Mouse (Mus musculus) heart, postnatal 10 days (tissue): Measurements from ENCODE around the gene Sesn1. TPM values are rescaled to one million over a fixed set of nuclear protein-coding genes. Genes with fewer than 3 reads are reported as not detected.

Source experiments
- DNase-seq, 2 experiments: peaks; one replicate each; pipeline ENCODE4 v3.0.0; 2021
- intact Hi-C: fragments of 180-260 bp; cut with DNase I; formaldehyde crosslinking; loops from one replicate; pipeline ENCODE4 v1.15.1; 2025
- total RNA-seq, 2 experiments: library from RNA; stranded (reverse); gene quantifications; 2 replicates each; pipeline ENCODE4 v1.2.3; 2021

Sesn1 gene
- total RNA-seq, 2 experiments from 2014 or later: 52.8 to 110 TPM

GRCm38 (mm10) chr10:41866069-41866837 is 56.5 kb downstream of the Sesn1 start:
- DNase-seq: peak; percentile 62 to 67
- intact Hi-C loops: no loop called here

- DNase-seq: no peak
- intact Hi-C loops: no loop called here
Observed at GRCm38 (mm10) chr10:41866838-41867154, 57.1 kb downstream of the Sesn1 start.

- DNase-seq: no peak
- intact Hi-C loops: no loop called here
Observed at GRCm38 (mm10) chr10:41867956-41868355, 58.2 kb downstream of the Sesn1 start.

GRCm38 (mm10) chr10:41870101-41870500 is 60.4 kb downstream of the Sesn1 start:
- intact Hi-C loops: no loop called here
- DNase-seq: no peak

DNA sequence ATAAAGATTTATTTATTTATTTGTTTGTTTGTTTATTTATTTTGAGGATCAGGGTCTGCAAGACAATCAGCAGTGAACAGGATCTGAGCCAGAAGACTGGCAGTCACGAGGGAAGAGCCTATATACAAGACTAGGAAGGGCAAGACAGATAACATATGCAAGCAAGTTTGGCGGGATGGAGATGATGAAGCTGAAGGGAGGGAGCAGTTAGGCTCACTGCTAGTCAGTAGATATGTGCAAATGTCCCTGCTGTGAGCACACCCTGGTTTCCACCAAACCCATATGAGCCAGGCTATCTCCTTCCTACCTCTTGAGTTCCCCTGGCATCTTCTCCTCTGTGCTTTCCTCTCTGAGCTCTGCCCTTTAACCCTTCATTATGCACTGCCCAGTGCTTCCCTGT is 61.8 kb downstream of the Sesn1 start:
- DNase-seq: no peak
- intact Hi-C loops: no loop called here

- intact Hi-C loops: no loop called here
- DNase-seq: no peak
Observed at GRCm38 (mm10) chr10:41875624-41876023, 65.9 kb downstream of the Sesn1 start.

DNA sequence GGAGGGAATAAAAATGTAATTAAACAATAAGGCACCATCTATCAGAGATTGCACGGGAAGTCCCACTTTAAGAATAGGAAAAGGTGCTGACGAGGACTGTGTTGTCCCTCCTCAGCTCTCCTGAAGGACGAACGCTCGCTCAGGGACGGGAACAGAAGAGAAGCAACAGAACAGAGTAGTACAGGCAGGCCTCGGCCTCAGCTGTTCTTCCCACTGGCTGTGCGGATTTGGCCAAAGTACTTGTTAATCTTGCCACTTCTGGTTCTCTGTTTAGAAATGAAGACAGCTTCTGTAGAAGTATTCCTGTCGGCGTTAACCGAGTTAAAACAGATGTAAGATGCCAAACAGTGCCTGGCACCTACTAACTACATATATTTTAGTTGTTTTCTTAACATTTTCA is 68.6 kb downstream of the Sesn1 start:
- intact Hi-C loops: no loop called here
- no peak for DNase-seq

DNA sequence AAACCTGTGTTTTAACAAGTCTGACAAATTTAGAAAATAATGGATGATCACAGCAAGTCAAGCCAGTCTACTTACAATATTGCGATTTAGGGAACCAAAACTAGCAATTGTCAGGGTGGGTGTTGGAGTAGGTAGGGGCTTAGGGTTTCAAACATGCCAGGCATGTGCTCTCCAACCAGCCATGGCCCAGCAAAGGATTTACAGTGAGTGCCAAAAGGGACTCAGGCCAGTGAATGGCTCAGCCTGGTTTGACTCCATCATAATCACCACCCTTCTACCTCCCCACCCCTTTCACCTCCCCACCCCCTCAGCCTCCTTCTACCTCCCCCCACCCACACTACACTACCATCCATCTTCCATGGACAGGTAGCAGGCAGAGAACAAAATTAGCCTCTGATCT is 69.9 kb downstream of the Sesn1 start:
- intact Hi-C loops: no loop called here
- no peak for DNase-seq

- intact Hi-C loops: no loop called here
- DNase-seq: no peak
Observed at GRCm38 (mm10) chr10:41880206-41880605, 70.5 kb downstream of the Sesn1 start.

- DNase-seq: no peak
- intact Hi-C loops: no loop called here
Observed at GRCm38 (mm10) chr10:41880777-41881176, 71.0 kb downstream of the Sesn1 start.

DNA sequence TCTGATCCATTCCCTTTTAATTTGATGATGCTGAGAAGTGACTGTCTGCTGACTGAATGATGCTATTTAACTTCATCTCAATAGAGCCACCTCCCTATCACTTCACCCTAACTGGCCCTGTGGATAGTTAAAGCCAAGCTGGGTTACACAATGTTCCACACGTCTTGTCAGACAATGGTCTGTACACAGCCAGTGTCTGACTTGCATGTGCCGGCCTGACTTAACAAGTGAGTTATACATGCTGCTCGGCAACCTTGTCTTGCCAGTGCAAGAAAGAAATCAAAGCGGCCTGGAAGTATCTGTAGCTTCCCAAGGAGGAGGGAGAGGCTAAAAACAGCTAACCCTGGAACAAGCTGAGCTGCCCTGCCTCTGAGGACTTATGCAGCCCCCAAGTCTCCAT is 71.7 kb downstream of the Sesn1 start:
- no peak for DNase-seq
- intact Hi-C loops: no loop called here

- no peak for DNase-seq
- intact Hi-C loops: no loop called here
Observed at GRCm38 (mm10) chr10:41883741-41884575, 74.2 kb downstream of the Sesn1 start.

- intact Hi-C loops: loop anchor here (5.0 kb wide), 2 partner anchors 55 to 75 kb away; no protein-coding TSS in a partner anchor
- peak; percentile 98 for DNase-seq
Observed at GRCm38 (mm10) chr10:41887080-41887821, 77.5 kb downstream of the Sesn1 start.

DNA sequence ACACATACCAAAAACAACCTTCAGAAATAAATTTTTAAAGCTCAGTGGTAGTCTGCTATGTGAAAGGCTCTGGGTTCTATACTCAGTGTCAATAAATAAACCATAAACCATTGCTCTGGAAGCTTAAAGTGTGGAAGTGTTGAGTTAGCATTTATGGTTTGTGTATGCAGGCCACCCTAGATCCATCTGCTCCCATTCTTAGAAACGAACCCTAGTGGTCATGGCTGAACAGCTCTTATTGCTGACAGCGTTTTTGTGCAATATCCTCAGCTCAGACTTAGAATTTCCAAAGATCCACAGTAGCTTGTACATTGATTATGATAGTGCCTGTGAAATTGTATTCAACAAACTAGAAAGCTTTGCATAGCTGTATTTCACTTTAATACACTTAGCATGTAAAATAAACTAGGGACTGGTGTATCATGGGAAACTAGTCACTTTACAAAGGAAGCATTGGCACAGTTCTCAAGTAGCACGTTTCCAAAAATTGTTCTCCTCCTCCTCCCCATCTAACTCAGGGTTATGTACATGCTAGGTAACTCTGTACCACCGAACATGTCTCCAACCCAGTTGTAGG is 78.7 kb downstream of the Sesn1 start:
- peak; percentile 55 for DNase-seq
- intact Hi-C loops: loop anchor here (2.0 to 5.0 kb wide), 3 partner anchors 46 to 76 kb away; no protein-coding TSS in a partner anchor

DNA sequence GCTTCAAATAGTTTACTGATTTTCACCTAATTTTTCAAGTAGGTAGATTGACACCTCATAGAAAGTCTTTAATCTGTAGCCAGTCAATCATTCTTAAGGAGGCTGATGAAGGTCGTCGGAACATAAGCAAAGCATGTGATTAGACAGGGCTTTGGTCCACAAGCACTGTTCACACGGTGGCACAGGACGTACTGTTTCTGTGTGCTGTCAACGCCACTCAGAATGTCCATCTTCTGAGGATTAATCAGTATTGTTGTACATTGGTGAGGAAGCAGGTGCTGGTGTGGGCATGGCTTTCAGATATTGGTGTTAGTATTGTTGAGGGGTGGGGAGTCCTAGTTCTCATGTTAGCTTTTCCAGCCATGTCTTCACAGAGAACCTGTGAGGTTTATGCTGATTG is 79.8 kb downstream of the Sesn1 start:
- intact Hi-C loops: loop anchor here (2.0 to 5.0 kb wide), 3 partner anchors 45 to 77 kb away; no protein-coding TSS in a partner anchor
- peak in 1 of 2 experiments; percentile 49 for DNase-seq

DNA sequence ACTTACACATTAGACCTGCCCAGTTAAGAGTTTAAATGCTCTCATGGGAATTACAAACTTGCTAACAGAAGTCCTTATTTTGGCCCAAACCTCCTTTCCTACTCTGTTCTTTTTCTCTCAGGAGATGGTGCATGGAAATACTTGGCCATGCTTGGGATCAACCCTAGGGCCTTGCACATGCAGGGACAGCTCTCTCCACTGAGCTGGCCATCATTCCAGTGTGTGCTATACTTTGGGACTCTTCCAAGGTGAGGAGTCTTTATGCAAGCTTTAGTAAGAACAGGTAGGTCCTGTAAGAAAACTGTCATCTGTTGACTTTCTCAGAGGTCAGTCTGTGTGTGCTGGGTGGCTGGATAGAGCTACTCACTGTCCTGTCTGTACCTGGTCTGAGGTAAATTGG is 80.8 kb downstream of the Sesn1 start:
- DNase-seq: no peak
- intact Hi-C loops: no loop called here

DNA sequence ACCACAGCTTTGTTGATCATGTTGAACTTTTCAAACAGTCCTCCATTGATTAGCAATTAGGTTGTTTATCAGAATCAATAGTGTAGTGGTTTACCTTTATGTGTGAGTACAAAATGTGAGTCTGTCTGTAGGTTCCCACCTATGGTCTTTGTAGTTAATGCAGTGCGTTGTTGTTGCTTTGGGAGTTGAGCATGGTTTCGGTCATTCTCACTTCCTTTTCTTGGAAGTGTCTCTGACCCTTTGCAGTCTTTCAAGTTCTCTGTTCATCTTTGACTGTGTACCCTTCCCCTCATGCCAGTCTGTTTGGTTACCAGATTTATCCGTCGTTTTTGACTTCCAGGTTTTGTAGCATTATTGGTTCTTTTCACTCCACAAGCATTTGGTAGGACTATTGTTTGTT is 81.6 kb downstream of the Sesn1 start:
- DNase-seq: no peak
- intact Hi-C loops: no loop called here

GRCm38 (mm10) chr10:41893433-41894411 is 84.0 kb downstream of the Sesn1 start:
- intact Hi-C loops: no loop called here
- peak; percentile 66 to 68 for DNase-seq

DNA sequence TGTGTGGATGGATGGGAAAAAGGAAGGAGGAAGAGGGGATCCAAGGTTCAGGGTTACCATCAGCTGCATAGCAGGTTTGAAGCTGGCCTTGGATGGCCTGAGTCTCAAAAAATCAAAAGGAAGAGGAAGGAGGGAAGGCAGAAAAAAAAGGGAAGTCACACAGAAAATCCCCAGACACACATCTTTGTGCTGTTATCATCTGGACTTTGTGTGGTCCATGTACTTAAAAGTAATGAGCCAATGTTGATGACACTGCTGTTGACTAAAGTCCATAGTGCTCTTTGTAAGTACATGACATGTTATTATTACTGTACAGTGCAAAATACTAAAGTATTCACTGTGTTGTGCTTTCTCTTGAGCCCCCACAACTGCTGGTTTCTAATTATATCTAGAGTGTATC is 86.7 kb downstream of the Sesn1 start:
- DNase-seq: no peak
- intact Hi-C loops: no loop called here

- no peak for DNase-seq
- intact Hi-C loops: no loop called here
Observed at GRCm38 (mm10) chr10:41896865-41897264, 87.1 kb downstream of the Sesn1 start.
